Mouse (Mus musculus) kidney, adult 11 months (tissue): ENCODE measurements around the gene Olfr555.
"Not testable (repeated sequence)": the region's sequence is repeated elsewhere in the genome, so short reads cannot be mapped to it uniquely, and the experiment has no call there.

Experiments
- DNase-seq: peaks from one replicate; pipeline ENCODE4 v3.0.0; 2022

The Olfr555 gene

DNA sequence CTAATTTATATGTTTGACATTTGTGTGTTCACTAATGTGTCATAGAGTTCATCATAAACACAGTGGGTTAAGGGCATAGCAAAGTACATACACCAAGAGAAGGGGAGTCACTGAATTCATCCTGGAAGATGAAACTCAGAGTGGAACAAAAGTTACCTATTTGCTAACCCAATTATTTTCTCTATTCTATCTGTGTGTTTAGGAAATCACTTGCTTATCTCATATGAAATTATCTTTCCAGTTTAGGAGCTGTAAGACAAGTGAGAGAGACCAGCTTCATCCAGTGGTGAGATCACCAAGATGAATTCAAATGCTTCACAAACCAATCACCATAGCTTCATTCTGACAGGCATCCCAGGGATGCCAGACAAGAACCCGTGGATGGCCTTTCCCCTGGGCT lies at the start of gene Olfr555:
TSS of gene Olfr555 (plus strand) at position 301 of the 400 bp plus-strand sequence.
- no peak for DNase-seq

DNA sequence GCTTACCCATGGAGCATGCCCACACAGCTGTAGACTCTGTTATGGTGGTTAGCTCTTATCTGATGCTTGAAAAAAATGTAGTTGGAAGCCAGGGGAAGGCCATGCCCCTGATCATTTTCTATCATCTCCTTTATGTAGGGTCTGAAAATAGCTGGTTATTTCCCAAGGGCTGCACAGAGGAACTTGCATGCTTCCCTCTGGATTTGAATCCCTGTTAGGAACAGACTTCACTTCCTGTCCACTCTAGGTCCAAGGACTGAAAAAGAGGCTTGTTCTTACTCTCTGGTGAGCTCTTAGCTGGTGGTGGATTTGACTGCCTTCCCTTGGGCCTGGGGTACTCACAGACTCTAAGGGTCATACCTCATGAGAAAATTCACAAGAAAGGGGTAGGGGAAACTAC lies 40.5 kb upstream of the Olfr555 start, which contains the start of gene Olfr553:
TSS of gene Olfr553 (minus strand) at position 101 of the 400 bp plus-strand sequence.
- DNase-seq, result no peak

DNA sequence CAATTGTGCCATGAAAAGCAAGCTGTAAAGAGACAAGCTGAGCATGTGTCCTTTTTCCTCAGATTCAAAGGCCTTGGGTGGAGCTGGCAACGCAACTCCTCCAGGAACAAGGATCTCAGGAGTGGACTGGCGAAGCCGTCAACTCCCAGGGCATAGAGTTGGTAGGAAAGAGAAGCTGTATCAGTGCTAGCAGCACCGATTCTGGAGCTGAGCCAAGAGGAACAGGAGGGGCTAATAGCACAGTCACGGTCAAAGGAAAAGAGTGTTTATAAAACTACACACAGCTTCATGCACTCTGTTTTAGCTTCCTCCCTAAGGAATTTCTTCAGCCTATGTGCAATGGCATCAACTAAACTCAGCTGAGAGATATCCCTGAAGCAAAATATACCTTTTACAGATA lies 39.0 kb upstream of the Olfr555 start:
- DNase-seq, result no peak

DNA sequence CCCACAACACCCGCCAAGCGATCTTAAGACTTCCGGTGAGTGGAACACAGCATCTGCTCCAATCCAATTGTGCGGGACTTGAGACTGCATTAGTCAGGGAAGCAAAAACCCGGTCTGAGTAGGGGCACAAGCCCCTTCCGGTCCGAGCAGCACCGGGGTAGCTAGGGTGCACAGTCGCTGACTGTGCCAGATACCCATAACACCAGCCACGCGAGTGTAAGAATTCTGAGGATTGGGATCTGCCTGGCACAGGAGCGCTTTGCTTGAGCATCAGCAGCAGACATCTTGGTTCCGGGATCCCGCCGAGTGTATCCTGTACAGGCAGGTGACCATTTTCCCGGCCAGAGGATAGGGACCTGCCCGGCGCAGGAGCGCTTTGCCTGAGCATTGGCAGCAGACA lies 38.3 kb upstream of the Olfr555 start:
- not testable (repeated sequence) for DNase-seq

DNA sequence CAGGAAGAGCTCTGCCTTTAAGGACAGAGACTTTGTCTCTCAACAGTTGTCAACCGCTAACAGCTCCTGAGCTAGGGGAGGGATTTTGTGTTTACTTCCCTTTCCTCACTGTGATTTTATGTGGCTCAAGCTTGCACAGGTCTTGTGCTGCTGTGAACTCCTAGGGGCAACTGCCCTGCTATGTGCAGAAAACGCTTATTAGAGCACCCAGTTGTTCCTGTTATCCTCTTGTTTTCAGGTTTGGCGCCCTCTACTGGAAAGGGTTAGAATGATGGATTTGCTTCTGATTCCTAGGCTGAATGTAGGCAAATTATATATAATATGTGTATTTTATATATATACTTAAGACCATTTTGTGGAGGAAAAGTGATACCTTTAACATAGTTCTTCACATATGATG lies 22.0 kb upstream of the Olfr555 start:
- peak; percentile 7 for DNase-seq

- no peak for DNase-seq
These were observed 20.5 kb upstream of the Olfr555 start, which contains the start of gene Olfr554 for GRCm38 (mm10) chr7:102638132-102638531. Gene Olfr554 (plus strand): TSS chr7:102638432.

DNA sequence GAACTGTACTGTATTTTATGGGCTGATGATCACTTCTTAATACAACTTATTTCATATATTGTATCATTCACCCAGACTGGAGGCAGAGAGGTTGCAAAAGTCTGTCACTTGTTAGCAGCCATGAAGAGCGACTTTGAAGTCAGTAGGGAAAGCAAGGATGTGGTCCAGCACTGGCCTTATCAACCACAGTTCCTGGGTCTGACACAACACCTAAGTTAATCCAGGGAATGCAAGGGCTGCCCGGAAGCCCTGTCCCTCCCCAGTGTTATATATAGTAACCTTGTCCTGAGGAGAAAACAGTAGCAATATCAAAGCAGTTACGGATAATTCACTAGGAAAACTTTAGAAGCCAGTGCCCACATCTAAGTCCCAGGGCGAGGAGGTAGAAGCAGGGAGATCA lies 13.7 kb upstream of the Olfr555 start:
- DNase-seq, result not testable (repeated sequence)

- DNase-seq, result no peak
These were observed 6.0 kb downstream of the Olfr555 start, which contains the start of gene Olfr556 for GRCm38 (mm10) chr7:102664599-102664998. Gene Olfr556 (plus strand): TSS chr7:102664899.

DNA sequence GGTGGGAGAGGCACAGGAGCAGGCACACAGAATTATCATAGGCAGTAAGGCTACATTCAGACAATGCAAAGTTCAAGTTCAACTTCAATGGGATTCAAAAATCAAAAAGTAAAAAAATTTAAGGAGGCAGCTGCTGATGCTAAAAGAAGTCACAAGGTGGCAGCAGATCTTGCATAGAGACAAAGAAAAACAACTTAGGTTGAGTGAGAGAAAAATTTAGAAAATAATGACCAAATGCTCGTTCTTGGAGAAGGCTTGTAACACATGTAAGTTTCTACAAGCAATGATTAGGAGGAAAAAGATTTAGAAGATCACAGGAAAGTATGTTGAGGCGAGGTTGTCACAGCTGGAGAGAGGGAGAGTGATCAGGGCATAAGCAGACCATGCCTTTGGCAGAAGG lies 6.8 kb downstream of the Olfr555 start:
- no peak for DNase-seq

- DNase-seq, result no peak
These were observed 17.6 kb downstream of the Olfr555 start for GRCm38 (mm10) chr7:102676225-102676624.

GRCm38 (mm10) chr7:102681916-102682315 lies 23.3 kb downstream of the Olfr555 start:
- no peak for DNase-seq

DNA sequence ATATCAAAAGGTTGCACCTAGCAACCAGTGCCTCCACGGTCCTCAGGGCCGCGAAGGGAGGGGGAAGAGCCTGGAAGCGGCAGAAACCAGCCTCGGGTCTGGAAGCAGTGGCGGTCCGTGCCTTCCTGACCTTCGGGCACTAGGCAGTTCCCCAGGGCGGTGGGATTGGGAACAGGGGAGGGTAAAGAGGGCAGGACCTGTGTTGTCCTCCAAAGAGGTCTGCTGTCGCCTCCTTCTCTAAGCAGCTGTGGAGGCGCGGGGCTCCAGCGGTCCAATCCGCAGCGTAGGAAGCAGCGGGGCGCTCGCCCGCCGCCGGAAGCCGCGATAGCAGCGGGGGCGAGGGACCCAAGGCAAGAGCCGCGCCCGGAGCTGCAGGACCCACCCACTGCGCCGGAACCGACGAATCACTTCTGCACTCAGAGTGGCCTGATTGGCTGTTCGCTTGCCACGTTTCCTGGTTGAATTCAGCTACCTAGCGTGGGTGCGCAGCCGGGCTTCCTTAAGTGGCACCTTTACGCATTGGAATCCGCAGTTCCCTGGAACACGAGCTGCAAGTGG lies 28.4 kb downstream of the Olfr555 start, which contains the start of gene Trim68:
TSS of gene Trim68 (minus strand) at position 384 of the 558 bp plus-strand sequence.
- peak; percentile 90 for DNase-seq

- DNase-seq, result no peak
These were observed 36.9 kb downstream of the Olfr555 start, which contains the start of gene Olfr557 for GRCm38 (mm10) chr7:102695358-102696125. Gene Olfr557 (plus strand): TSS chr7:102695910.

DNA sequence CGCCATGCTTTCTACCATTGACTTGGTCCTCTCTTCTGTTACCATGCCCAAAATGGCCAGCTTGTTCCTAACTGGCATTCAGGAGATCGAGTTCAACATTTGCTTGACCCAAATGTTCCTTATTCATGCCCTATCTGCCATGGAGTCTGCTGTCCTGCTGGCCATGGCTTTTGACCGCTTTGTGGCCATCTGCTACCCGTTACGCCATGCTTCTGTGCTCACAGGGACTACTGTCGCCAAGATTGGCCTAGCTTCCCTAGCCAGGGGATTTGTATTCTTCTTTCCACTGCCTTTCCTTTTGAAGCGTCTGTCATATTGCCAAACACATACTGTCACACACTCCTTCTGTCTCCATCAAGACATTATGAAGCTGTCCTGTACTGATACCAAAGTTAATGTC lies 39.8 kb downstream of the Olfr555 start:
- no peak for DNase-seq

DNA sequence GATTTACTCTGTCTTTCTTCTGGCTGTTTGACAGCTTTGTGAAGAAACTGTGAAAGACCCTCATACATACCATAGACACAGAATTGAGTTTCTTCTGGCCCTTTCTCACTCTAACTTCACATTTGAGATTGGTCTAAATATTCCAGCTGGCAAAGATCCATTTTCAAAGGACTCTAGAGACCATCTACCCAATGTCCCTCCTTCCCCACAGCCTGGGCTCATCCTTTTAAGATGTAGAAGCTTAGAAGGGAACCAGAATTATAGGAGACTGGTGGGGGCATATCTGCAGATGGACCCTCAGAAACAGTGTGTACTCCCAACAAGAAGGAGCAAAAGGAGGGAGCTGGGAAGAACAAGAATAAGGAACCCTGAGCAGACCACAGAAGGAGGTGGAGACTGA lies 43.3 kb downstream of the Olfr555 start, which contains the start of gene Olfr558:
TSS of gene Olfr558 (plus strand) at position 301 of the 400 bp plus-strand sequence.
- DNase-seq, result no peak
